Mouse (Mus musculus) activated CD4-positive, CD25-positive, alpha-beta regulatory T cell (primary cell): Measurements from ENCODE around the gene Asna1. TPM values are rescaled to one million over a fixed set of nuclear protein-coding genes. Genes with fewer than 3 reads are reported as not detected.

ENCODE experiments used
- polyA plus RNA-seq, 2 experiments: library from polyadenylated mRNA; unstranded; fragments of 100-300 nt; shearing (Covaris generic); gene quantifications; one replicate each; pipeline ENCODE4 v1.2.1; 2017

The Asna1 gene
- 10 to 100 TPM; 53.6 to 65.3 TPM for polyA plus RNA-seq

GRCm38 (mm10) chr8:85025098-85025932 lies at the start of gene Asna1:
Gene Asna1 (minus strand): TSS chr8:85025281.

GRCm38 (mm10) chr8:85071514-85072281 lies 46.6 kb upstream of the Asna1 start, which contains the start of gene Dhps:
Gene Dhps (plus strand): TSS chr8:85071757.

GRCm38 (mm10) chr8:85067982-85068381 lies 42.9 kb upstream of the Asna1 start, which contains the start of gene Gm5741:
Gene Gm5741 (minus strand): TSS chr8:85067982.

GRCm38 (mm10) chr8:85059879-85060616 lies 35.0 kb upstream of the Asna1 start, which contains the start of gene Fbxw9:
Gene Fbxw9 (plus strand): TSS chr8:85060055.

GRCm38 (mm10) chr8:85036718-85037365 lies 11.8 kb upstream of the Asna1 start, which contains the start of gene Tnpo2:
Gene Tnpo2 (plus strand): TSS chr8:85036915.

GRCm38 (mm10) chr8:85026670-85027515 lies 1.8 kb upstream of the Asna1 start, which contains the start of gene Trir:
Gene Trir (plus strand): TSS chr8:85026823.

GRCm38 (mm10) chr8:85014431-85014830 lies 10.7 kb downstream of the Asna1 start, which contains the start of gene Best2:
Gene Best2 (minus strand): TSS chr8:85014531.

GRCm38 (mm10) chr8:84990349-84990748 lies 34.7 kb downstream of the Asna1 start, which contains the start of gene Hook2:
Gene Hook2 (plus strand): TSS chr8:84990603.

GRCm38 (mm10) chr8:84978248-84978940 lies 46.7 kb downstream of the Asna1 start, which contains the start of gene Junb:
Gene Junb (minus strand): TSS chr8:84978718.

GRCm38 (mm10) chr8:84969241-84970134 lies 55.6 kb downstream of the Asna1 start, which contains the start of the genes Gm49661, Prdx2 and Rnaseh2a:
Gene Gm49661 (minus strand): TSS chr8:84969433.
Gene Prdx2 (plus strand): TSS chr8:84969587.
Gene Rnaseh2a (minus strand): TSS chr8:84969767.

Other genes starting within 250 kb of the Asna1 start
- gene Nfix, start 224.9 kb downstream of the Asna1 start, polyA plus RNA-seq, result 10 to 100 TPM in 1 of 2 experiments, 1 to 10 TPM in 1; 4.1 to 12.3 TPM
- gene Dand5, start 202.5 kb downstream of the Asna1 start, polyA plus RNA-seq, result 1 to 10 TPM; 3.3 to 4.2 TPM
- 10 to 100 TPM; 29.7 to 37.9 TPM for gene Gadd45gip1, start 193.8 kb downstream of the Asna1 start, polyA plus RNA-seq
- gene Rad23a, start 184.6 kb downstream of the Asna1 start, polyA plus RNA-seq, result 100 to 1,000 TPM; 159 to 183 TPM
- 100 to 1,000 TPM; 378 to 630 TPM for gene Calr, start 178.3 kb downstream of the Asna1 start, polyA plus RNA-seq
- 10 to 100 TPM; 78.3 to 79.8 TPM for gene Farsa, start 168.3 kb downstream of the Asna1 start, polyA plus RNA-seq
- 10 to 100 TPM in 1 of 2 experiments, 1 to 10 TPM in 1; 9.1 to 16.8 TPM for gene Syce2, start 153.2 kb downstream of the Asna1 start, polyA plus RNA-seq
- gene Gcdh, start 131.4 kb downstream of the Asna1 start, polyA plus RNA-seq, result 10 to 100 TPM; 22.2 to 31.5 TPM
- 1 to 10 TPM; 1.3 to 3.6 TPM for gene Klf1, start 123.4 kb downstream of the Asna1 start, polyA plus RNA-seq
- 10 to 100 TPM in 1 of 2 experiments, 1 to 10 TPM in 1; 6.1 to 11.9 TPM for gene Dnase2a, start 116.7 kb downstream of the Asna1 start, polyA plus RNA-seq
- gene Mast1, start 87.9 kb downstream of the Asna1 start, polyA plus RNA-seq, result 1 to 10 TPM in 1 of 2 experiments, under 1 TPM in 1; 0.62 to 1.2 TPM
- gene Rtbdn, start 78.3 kb downstream of the Asna1 start, polyA plus RNA-seq, result under 1 TPM in 1 of 2 experiments, not detected in 1; 0.21 TPM
- not detected for gene Gm49661, start 55.8 kb downstream of the Asna1 start, polyA plus RNA-seq
- 100 to 1,000 TPM; 205 to 213 TPM for gene Prdx2, start 55.7 kb downstream of the Asna1 start, polyA plus RNA-seq
- 10 to 100 TPM; 80.7 to 89.0 TPM for gene Rnaseh2a, start 55.5 kb downstream of the Asna1 start, polyA plus RNA-seq
- 100 to 1,000 TPM; 294 to 399 TPM for gene Junb, start 46.6 kb downstream of the Asna1 start, polyA plus RNA-seq
- gene Hook2, start 34.7 kb downstream of the Asna1 start, polyA plus RNA-seq, result 10 to 100 TPM in 1 of 2 experiments, 1 to 10 TPM in 1; 9.5 to 11.1 TPM
- not detected for gene Best2, start 10.8 kb downstream of the Asna1 start, polyA plus RNA-seq
- gene Trir, start 1.5 kb upstream of the Asna1 start, polyA plus RNA-seq, result 100 to 1,000 TPM; 248 to 252 TPM
- 10 to 100 TPM; 20.7 to 25.3 TPM for gene Tnpo2, start 11.6 kb upstream of the Asna1 start, polyA plus RNA-seq
- 1 to 10 TPM; 4.5 to 7.0 TPM for gene Fbxw9, start 34.8 kb upstream of the Asna1 start, polyA plus RNA-seq
- 1 to 10 TPM; 1.5 to 2.8 TPM for gene Gm5741, start 42.7 kb upstream of the Asna1 start, polyA plus RNA-seq
- 100 to 1,000 TPM in 1 of 2 experiments, 10 to 100 TPM in 1; 77.6 to 102 TPM for gene Dhps, start 46.5 kb upstream of the Asna1 start, polyA plus RNA-seq
- gene Wdr83os, start 55.5 kb upstream of the Asna1 start, polyA plus RNA-seq, result 100 to 1,000 TPM; 158 to 186 TPM
- gene Wdr83, start 56.0 kb upstream of the Asna1 start, polyA plus RNA-seq, result 10 to 100 TPM; 35.2 to 42.7 TPM
- gene Man2b1, start 58.0 kb upstream of the Asna1 start, polyA plus RNA-seq, result 100 to 1,000 TPM; 104 to 165 TPM
- gene Zfp791, start 97.8 kb upstream of the Asna1 start, polyA plus RNA-seq, result under 1 TPM in 1 of 2 experiments, not detected in 1; 0.17 TPM
- under 1 TPM; 0.10 to 0.28 TPM for gene Cks1brt, start 126.6 kb upstream of the Asna1 start, polyA plus RNA-seq
- under 1 TPM in 1 of 2 experiments, not detected in 1; 0.37 TPM for gene Olfr371, start 200.7 kb upstream of the Asna1 start, polyA plus RNA-seq